Mouse (Mus musculus): Measurements from ENCODE around the gene Fam83f.
"Not testable (repeated sequence)": the region's sequence is repeated elsewhere in the genome, so short reads cannot be mapped to it uniquely, and the experiment has no call there.

The Fam83f gene

DNA sequence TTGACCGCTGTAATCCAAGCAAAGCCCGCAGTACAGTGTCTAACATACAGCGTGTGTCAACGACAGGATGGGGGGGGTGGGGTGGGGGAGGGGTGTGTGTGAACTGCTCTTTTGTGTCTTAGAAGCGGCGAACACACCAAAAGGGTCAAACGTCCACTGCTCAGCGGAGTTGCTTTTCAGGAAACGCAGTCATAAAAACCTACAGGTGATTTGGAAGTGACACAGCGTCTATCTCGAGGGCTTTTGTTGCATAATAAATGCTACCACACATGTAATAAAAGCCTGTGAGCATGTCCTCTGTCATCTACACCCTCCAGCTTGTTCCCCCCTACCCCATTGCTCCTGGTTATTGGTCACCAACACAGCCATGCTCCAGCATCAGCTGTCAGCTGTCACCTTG lies 34.9 kb downstream of the Fam83f start:
- no peak for DNase-seq (ENCODE audit: low spot score)

DNA sequence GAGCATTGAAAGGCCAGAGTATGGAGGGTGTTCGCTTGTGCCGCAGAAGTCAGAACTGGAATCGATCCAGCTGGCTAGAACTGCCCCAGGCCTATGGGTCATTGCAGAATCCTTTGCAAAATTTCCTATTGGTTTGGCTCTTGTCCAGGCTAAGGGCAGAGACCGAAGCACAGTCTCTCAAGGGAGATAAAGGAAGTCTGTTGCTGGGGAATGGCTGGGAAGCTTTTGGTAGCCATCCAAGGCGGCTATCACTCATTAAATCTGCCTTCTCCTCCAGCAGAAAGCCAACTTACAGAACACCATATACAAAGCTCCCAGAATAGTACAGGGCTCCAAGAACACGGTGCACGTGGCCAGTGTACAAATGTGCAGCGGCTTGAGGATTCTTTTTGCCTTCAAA lies 35.4 kb downstream of the Fam83f start:
- peak; percentile 44 for DNase-seq (ENCODE audit: low spot score)

DNA sequence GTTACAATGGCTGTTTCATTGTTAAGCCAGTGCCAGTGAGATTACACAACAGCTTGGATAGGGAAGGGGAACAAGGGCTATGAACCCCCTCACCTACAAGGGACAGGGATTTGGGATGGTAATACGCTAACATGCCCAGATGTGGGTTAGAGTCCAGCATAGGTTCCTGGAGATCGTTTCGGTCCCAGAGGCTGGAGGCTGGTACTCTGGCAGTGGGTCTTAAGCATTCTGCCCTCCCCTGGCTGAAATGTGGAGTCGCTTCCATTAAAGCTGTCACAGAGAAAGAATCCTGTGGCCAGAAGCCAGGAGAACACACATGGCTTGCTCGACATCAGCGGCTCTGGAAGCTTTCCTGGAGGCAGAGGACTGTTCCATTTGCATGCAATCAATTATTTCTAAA lies 37.9 kb downstream of the Fam83f start:
- DNase-seq (ENCODE audit: low spot score) = no peak

DNA sequence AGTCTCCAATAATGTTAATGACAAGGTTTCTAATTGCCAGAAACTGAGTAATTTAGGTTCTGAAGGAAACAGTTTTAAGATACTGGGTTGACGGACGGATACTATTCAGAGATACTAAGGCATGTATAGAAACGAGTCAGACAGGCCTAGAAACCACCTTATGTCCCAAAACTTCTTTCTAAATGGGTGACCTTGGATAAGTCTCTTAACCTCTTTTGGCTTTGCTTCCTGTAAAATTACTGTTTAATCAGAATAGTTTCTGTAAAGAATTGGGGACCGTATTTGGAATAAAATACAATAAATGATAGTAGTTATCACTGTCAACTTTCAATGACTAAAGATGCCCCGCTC lies 38.6 kb downstream of the Fam83f start:
- DNase-seq (ENCODE audit: low spot score) = no peak

DNA sequence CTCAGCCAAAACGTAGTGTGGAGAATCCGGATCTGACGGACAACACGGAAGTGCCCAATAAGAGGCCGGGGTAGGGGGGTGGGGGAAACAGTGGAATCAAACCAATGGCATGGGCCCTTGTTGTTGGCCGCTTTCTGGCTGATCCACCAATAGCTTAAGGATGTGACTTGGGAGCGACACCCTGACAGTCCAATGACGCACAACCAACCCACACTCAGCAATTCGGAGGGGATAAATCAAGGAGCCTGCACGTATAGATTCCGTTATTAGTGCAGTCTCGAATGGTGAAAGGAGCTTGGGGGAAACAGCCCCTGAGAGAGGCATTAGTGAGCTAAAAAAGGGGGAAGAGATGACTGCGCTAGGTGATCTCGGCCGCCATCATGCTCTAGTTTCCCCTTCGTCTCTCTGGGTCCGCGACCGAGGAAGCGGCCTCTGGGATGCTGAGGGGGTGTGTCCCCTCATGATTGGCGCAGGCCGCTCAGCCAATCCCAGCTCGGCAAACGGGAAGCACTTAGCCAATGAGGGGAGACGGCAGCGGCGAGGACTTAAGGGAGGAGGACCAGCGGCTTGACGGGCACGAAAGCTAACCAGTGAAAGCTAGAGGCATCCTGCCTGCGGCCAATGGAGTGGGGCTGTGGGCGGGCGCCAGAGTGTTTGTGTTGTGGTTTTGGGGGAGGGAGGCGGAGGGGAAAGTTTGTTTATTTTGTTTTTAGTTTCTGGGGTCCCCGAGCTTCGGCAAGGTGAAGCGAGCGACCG lies 39.1 kb downstream of the Fam83f start, which contains the start of gene Tnrc6b:
Gene Tnrc6b (plus strand): TSS at position 706 of the 756 bp plus-strand sequence.
- DNase-seq (ENCODE audit: low spot score) = peak; percentile 97

DNA sequence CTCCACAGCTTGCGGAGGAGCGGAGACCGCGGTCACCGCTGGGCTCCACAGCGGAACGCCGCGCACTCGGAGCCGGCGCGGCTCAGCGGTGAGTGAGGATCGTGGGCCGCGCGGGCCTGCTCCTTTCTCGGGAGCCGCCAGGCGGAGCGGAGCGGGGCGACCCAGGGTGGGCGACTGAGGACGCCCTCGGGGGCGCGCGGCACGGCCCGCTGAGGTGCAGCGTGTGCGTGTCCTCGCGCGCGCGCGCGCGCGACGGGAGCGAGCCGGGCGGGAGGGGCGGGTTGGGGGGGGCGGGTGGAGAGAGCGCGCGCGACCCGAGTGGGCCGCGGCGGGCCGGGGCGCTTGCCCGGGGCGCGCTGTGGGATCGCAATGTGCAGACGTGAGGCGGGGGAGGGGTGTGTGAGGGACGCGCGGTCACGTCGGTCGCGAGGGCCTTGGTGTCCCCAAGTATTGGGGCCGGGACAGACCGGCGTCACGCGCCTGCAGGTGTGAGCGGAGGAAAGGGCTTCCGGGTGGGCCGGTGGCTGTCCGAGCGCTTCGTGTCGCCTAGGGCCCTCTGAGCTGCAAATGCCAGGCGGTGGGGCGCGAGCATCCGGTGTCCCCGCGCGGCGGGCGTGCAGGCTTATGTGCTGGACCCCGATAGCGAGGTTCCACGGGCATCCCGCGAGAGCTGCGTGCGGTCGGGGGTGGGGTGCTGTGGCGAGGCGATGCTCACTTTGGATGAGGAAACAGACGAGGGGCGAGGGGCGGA lies 39.9 kb downstream of the Fam83f start:
- DNase-seq (ENCODE audit: low spot score) = peak; percentile 58

DNA sequence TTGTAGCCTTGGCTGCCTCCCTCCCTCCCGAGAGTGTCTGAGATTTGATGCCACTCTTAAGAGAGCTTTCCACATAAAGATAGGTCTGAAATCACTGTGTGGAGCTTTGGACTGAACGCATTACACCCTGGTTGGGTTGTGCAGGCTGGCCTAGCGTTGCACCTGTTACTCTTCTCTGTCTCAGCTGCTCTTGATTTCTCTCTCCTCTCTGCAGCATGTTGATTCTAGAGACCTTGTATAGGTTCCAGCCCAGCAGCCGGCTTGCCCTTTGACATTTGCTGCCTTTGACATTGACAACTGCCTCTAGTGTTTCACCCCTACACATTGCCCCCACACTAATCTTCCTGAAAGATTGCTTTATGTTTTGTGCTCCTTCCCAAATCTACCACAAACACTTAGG lies 42.7 kb downstream of the Fam83f start:
- DNase-seq (ENCODE audit: low spot score) = no peak

DNA sequence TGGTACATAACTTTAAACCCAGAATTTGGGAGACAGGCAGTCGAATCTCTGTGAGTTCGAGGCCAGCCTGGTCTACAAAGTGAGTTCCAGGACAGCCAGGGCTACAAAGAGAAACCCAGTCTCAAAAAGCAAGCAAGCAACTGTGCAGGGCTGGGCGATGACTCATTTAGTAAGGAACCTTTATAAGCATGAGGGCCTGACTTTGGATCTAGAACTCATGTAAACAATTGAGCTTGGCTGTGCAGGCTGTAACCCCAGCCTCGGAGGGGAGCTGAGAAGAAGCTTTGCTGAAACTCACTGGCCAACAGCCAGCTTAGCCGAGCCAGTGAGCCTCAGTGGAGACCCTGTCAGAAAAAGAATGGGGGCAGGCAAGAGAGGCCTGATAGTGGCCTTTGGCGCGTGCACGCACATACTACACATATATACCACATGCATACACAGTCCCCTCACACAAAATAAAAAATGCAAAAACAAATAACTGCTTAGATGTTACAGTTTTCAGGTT lies 45.0 kb downstream of the Fam83f start:
- no peak for DNase-seq (ENCODE audit: low spot score)

DNA sequence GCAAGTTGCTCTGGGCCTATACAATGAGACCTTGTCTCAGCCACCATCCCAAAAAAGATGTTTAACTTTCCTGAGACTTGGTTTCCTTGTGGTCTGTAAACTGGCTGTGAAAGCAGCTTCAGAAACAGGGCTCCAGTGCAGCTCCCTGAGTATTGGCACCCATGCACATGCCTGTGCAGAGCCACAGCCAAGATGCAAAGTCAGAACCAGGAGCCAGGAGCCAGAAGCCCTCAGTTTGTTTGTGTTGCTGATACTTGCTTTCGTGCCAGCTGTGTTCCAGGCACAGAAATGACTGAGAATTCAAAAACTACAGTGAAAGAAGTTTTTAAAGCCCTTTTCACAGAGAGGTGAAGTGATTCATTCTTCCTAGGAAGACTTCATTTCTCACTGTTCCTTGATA lies 45.8 kb downstream of the Fam83f start:
- DNase-seq (ENCODE audit: low spot score) = no peak

DNA sequence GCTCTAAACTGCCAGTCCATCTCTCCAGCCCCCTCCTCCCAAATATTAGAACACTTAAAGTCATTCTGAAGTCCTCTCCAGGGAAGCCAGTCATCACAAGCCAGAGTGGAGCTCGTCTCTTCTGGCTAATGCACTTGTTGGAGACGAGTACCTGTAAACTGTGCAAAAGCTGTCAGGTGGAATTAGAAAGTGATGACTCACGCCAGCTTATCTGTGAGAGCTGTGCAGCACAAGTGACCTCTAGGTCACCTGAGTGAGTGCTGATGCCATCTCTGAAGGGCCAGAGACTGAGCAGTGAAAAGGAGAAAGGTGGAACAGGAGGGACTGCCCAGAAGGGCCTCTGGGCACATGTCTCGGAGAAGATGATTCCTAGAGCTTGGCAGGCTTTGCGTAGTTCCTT lies 48.6 kb downstream of the Fam83f start:
- no peak for DNase-seq (ENCODE audit: low spot score)

DNA sequence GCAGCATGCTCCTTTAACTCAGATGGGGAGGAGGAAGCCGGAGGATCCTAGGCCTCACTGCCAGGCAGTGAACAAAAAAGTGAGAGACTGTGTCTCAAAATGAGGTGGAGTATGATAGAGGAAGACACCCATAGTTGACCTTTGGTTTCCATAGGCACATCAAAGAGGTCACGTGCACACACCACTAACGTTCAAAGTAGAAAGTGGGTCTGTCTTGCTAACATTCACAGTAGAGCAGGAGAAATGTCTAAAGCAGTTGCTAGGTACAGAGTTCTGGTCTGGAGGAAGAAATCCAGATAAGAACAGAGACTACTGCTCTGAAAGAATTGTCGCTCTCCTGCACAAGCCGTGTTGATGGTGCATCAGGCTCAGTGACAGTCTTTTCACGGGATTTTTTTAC lies 50.2 kb downstream of the Fam83f start:
- DNase-seq (ENCODE audit: low spot score) = no peak

DNA sequence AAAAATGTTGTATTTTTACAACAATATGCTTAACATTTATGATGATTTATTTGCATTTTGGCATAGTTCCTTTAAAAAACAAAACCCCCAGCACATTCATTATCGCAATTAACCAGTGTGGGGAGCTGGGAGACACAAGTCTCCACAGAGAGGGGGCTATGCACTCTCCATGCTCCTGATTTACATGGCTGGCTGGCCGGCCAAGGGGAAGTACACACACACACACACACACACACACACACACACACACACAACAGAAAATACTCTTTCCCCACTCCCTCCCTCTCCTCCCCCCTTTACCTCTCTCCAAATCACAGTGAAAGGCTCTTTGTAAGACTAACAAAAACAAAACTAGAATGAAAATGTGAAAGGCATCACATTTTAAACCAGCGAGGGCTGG lies 50.7 kb downstream of the Fam83f start:
- no peak for DNase-seq (ENCODE audit: low spot score)

DNA sequence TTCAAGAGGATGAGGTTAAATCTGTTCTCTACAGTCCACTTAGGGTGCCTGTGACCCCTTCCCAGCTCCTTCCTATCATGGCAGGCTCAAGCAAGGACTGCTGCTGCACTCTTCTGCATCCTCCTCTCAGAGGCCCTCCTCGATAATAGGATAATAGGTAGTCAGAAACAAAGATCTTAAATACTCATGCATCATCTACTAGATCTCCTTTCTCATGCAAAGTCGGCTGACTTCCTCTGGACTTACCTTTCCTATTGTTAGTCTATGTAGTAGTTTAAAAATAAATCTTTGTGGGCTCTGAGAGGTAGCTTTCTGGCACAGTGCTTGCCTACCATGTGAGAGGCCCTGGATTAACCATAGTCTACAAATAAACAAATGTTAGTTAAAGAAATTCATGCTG lies 57.8 kb downstream of the Fam83f start:
- DNase-seq (ENCODE audit: low spot score) = no peak

DNA sequence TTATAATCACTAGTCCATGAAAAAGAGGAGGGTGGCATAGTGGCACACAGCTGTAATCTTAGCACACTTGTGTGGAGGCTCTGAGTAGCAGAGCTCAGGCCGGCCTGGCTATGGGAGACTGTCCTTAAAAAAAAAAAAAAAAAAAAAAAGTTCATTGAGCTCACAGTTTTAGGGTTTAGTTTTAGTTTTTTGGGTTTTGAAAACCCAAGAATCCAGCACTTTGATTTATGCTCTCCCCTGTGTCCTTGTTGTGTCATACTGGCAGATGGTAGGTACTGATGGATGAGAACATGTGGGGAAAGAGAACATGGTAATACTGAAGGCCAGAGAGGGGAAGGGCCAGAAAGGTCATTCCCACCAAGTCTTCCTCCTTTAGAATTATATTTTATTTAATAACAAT lies 59.4 kb downstream of the Fam83f start:
- DNase-seq (ENCODE audit: low spot score) = no peak

DNA sequence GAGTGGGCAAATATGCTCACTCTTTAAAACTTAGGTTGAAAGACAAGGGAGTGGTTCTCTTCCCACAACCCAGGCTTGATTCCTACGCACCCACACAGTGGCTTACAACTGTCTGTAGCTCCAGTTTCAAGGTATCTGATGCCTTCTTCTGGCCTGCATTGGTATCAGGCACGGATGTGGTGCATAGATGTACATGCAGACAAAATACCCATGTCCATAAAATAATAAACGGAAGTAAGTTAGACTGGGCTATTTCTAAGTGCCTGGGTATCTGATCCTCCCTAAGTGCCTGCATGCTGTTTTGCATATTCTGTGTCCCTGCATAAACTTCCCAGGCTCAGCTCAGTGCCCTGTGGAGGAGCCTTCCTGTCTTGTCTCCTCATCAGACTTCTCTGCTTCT lies 59.9 kb downstream of the Fam83f start:
- DNase-seq (ENCODE audit: low spot score) = no peak

DNA sequence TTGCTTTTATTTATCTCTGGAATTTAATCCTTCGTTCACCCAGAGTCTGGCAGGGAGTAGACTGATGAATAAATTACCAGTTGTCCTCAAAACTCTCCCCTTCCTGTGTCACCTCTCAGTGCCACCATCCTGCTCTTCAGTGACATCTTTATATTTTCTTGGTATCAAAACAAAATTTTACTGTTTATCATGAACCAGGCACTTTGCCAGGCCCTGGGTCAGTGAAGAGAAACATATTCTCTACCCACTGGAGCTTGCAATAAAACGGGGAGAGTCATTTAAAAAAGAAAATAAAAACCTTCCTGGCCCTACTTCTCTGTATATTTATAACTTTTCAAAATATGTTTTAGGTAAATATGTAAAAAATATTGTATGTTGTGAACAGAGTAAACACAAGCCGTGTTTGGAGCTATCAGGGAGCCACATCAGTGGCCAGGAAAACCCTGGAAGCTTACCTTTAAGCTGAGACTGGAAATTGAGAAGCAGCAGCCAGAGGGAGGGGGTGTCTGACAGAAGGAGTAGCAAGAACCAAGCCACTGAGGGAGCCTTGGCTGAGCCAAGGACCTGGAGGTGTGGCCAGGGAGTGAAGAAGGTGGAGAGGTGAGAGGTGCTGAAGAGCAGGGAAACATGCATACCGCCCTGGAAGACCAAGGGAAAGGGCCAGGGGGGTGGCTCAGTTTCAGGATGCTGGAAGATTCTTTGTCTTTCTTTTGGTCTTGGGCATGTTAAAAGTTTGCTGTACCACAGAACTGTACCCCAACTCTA lies 60.8 kb downstream of the Fam83f start:
- DNase-seq (ENCODE audit: low spot score) = no peak

DNA sequence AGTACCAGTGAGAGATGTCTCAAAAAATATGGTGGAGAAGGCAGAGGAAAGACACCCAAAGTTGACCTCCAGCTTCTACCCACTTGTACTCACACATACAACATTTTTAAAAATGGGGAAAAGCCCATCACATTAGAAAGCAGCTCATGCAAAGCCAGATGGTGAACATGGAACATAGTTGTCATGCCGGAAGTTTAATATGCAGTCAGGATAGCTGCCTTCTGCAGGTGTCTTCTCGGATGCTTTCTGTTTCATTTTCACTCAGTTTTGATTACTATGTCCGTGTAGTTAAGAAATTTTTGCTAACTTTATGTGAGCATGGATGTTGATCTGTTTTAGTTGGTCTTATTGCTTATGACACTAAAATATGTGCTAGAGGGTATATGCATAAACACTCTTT lies 63.7 kb downstream of the Fam83f start:
- no peak for DNase-seq (ENCODE audit: low spot score)

DNA sequence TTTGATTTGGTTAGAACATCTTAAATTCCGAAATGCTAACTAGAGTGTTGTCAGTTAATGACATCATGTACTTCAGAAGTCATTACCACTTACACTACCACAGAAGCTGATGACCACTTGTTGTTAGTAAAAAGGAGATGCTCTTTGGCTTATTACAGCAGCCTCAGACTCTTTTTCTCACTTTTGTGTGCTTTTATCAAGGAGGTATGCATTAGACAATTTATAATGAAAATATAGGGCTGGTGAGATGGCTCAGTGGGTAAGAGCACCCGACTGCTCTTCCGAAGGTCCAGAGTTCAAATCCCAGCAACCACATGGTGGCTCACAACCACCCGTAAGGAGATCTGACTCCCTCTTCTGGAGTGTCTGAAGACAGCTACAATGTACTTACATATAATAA lies 64.1 kb downstream of the Fam83f start:
- DNase-seq (ENCODE audit: low spot score) = not testable (repeated sequence)

DNA sequence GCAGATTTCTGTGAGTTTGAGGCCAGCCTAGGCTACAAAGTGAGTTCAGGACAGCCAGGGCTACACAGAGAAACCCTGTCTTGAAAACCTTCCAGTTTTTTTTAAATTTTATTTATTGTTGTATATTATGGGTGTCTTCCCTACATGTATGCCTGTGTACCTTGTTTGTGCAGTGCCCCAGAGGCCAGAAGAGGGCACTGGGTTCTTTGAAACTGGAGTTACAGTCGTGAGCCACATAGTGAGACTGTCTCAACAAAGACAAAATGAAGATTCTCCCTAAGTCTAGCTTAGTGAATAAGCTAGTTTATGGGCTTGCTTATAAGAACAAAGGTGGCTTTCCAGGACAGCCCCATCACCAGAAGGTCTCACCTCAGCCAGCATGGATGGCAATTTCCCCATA lies 64.9 kb downstream of the Fam83f start:
- no peak for DNase-seq (ENCODE audit: low spot score)

DNA sequence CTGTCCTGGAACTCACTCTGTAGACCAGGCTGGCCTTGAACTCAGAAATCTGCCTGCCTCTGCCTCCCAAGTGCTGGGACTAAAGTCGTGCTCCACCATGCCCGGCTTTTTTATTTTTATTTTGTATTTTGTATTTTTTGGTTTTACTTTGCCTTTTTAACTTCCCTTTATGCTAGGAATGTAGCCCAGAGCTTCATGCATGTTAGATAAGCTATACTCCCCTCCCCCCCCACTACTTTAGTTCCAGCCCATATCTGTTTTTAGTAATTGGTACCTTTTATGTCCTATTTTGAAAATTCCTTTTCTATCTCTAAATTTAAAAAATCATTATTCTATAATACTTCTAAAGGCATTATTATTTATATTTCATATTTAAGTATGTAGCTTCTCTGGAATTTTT lies 66.6 kb downstream of the Fam83f start:
- DNase-seq (ENCODE audit: low spot score) = no peak

DNA sequence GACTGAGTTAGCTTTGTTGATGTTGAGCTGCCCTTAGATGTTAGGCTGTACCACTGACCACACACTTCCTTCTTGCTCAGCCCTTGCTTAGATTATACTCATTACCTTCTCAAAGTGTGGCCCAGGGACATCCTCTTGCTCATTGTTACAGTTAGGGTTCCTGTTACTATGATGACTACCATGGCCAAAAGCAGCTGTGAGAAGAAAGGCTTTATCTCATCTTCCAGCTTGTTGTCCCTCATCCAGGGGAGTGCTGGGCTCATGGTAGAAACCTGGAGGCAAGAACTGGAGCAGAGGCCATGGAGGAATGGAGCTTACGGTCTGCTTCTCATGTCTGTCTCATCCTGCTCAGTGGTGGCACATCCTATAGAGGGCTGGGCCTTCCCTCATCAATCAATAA lies 68.3 kb downstream of the Fam83f start:
- DNase-seq (ENCODE audit: low spot score) = no peak

DNA sequence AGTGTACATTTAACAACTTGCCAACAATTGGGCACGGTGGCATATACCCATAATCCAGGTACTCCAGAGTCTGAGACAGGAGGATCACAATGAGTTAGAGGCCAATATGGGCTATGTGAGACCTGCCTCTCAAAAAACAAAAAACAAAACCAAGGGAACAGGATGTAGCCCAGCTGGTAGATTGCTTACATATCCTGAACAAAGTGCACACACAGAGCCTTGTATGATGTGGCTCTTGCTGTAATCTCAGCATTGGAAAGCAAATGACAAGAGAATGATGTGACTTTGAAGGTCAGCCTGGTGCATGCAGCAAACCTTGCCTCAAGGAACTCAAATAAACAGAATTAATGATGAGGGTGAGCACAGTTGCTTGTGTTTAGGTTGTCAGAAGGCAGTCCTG lies 70.2 kb downstream of the Fam83f start:
- no peak for DNase-seq (ENCODE audit: low spot score)

DNA sequence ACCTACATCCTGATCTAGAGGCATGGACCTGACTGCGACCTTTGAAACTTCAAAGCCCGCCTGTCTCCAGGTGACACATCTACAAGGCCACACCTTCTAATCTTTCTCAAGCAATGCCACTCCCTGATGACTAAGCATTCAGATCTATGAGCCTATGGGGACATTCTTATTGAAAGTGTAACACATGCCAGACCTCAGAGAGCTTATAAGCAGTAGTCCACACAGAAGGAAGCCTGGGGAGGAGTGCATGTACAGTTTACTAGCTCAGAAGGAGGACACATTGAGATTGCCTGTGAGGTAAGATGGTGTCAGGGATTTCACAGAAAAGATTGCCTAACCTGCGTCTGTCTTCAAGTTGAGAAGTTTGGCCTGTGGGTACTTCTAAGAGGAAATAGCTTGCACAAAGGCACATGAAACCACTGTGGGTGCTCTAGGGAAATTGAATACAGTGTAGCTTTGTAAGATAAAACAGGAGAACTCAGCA lies 71.4 kb downstream of the Fam83f start:
- DNase-seq (ENCODE audit: low spot score) = no peak

Measured in ovary, postnatal 36 days (tissue).